Mouse (Mus musculus): ENCODE measurements around the gene Rhag.

The Rhag gene

GRCm38 (mm10) chr17:40810934-40811333 lies at the start of gene Rhag:
Gene Rhag (plus strand): TSS chr17:40811126.
- no peak for DNase-seq (ENCODE audit: low spot score in 2 of 2)

DNA sequence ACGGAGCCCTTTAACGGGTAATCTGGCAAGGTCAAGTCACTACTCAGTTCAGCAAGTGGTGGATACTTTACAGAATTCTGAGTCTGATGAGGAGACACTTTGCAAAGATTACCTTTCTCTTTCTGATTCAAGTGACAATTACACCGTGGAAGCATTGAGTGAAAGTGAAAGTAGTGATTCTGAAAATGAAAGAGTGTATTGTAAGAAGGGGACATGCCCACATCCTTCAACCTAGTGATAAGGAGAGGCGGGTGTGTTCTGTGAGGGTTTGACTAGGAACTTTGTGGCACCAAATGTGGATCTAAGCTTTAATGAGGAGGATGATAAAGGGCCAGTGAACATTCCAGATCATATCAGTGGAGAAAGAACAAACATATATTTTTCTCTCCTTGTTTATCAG lies 47.3 kb upstream of the Rhag start:
- no peak for DNase-seq (ENCODE audit: low spot score in 2 of 2)

GRCm38 (mm10) chr17:40767120-40767519 lies 43.8 kb upstream of the Rhag start:
- DNase-seq (ENCODE audit: low spot score in 2 of 2) = no peak

- DNase-seq (ENCODE audit: low spot score in 2 of 2) = no peak
Observed at GRCm38 (mm10) chr17:40789877-40790276, 21.0 kb upstream of the Rhag start.

GRCm38 (mm10) chr17:40793921-40794854 lies 16.7 kb upstream of the Rhag start:
- DNase-seq (ENCODE audit: low spot score in 2 of 2) = peak in 1 of 2 experiments; percentile 5

GRCm38 (mm10) chr17:40802707-40803340 lies 8.1 kb upstream of the Rhag start:
- DNase-seq (ENCODE audit: low spot score in 2 of 2) = no peak

DNA sequence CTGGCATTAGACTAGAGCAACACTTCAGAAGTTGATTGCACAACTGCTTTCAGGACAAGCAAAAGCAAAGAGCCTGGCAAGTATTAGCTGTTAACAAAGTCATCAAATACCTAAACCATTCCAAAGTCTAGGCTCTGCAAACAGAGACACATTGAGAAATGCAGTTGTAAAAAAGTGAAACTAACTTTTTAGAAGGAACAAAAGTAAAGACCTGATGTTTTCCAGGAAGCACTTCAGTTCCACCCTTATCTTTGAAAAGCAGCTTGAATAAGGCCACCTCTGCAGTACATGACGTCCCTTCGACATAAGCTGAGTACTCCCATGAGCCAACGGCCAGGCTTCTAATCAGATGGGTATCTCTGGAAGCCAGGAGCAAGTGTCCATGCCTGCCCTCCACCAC lies 4.4 kb upstream of the Rhag start:
- no peak for DNase-seq (ENCODE audit: low spot score in 2 of 2)

- no peak for DNase-seq (ENCODE audit: low spot score in 2 of 2)
Observed at GRCm38 (mm10) chr17:40806953-40807572, 3.9 kb upstream of the Rhag start, which contains the start of gene Crisp2. Gene Crisp2 (minus strand): TSS chr17:40807003.

DNA sequence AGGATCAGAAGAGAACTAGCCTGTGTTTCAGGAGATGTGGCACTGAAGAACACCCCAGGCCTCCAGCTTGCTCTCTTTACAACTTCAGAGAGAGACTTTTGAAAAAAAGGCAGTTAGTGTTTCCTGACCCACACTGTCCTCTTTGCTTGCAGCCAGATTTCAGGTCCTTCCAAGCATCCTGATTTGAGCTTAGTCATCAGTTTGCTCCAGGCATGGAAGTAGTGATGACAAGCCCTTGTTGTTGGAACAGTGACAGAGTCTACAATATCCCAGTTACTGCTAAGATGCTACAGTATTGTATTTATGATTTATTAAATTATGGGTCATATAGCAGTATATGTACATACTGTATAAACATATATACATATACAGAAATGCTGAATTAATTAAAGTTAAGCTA lies 2.9 kb upstream of the Rhag start:
- no peak for DNase-seq (ENCODE audit: low spot score in 2 of 2)

GRCm38 (mm10) chr17:40811560-40811959 lies 634 bp downstream of the Rhag start:
- no peak for DNase-seq (ENCODE audit: low spot score in 2 of 2)

DNA sequence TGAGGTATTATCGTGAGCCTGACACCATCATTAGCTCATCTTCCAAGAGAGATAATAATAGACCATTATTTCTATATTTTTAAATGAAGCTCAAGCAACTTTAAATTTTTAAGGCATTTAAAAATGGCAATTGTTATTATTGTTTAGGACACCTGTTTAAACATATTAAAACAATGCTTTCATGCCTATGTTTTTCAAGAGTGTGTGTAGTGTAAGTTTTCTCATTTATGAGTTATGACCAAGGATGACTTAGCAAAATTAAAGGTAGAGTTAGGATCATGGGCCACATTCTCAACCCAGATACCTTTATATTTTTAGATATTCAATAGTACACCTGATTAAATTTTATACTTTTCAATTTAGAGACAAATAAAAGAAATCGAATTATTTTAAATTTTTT lies 1.3 kb downstream of the Rhag start:
- no peak for DNase-seq (ENCODE audit: low spot score in 2 of 2)

DNA sequence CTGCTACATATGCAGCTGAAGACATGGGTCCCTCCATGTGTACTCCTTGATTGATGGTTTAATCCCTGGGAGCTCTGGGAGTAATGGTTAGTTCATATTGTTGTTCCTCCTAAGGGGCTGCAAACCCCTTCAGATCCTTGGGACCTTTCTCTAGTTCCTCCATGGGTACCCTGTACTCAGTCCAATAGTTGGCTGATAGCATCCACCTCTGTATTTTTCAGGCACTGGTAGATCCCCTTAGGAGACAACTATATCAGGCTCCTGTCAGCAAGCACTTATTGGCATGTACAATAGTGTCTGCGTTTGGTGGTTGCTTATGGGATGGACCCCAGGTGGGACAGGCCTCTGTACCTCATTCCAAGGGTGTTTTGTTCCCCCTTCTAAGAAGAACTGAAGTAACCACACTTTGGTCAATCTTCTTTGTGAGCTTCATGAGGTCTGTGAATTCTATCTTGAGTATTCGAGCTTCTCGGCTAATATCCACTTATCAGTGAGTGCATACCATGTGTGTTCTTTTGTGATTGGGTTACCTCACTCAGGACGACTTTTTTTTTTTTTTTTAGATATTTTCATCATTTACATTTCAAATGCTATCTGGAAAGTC lies 6.5 kb downstream of the Rhag start:
- no peak for DNase-seq (ENCODE audit: low spot score in 2 of 2)

DNA sequence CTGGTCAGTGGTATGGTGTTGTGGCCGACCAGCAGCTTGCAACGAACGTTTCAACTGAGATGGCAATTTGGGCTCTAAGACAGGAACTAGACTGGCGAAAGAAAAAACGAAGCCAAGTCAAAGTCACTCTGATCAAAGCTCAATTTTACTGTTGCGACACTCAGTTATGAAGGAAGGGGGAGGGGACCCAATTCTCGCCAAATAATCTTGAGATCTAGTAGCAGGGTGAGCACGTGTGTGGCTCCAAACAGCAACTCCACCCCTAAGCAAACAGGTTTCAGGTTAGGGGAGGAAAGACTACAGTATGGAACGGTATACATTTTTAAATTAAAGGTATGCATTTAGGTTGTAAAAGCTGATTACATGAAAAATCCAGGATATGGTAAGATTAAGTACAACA lies 10.6 kb downstream of the Rhag start:
- DNase-seq (ENCODE audit: low spot score in 2 of 2) = no peak

DNA sequence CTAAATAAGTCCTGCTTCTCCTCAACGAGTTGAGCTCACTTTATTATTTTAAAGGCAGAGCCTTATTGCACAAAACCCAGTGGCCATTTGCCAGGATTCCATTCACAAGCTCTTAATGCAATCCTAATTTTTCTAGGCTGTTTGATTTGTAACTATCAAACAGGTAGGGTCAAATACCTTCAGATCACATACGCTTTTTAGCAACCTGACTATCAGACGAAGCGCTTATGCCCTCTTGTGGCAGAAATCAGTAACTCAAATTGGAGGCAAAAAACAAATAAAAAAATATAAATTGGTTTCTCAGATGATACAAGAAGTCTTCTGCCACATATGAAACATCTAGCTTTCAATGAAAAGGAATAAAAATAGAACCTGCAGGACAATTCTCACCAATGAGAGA lies 12.9 kb downstream of the Rhag start:
- DNase-seq (ENCODE audit: low spot score in 2 of 2) = no peak

- DNase-seq (ENCODE audit: low spot score in 2 of 2) = no peak
Observed at GRCm38 (mm10) chr17:40824549-40824948, 13.6 kb downstream of the Rhag start.

DNA sequence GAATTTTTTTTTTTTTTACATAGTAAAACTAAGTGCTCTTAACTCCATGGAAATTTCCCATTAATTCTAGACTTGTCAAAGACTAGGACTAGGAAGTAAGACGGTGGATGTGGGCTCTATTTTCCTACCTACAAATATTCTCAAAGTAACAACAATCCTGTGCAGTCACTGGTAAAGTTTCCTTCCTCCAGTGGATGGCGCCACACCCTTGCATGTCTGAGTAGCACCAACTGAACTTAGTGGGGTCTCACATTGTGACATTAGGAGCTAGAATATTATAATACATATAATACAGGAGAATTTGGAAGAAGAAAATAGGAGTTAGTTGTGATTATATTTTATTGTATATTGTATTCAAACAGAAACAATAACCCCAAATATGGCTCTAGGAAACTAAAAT lies 20.9 kb downstream of the Rhag start:
- DNase-seq (ENCODE audit: low spot score in 2 of 2) = no peak

DNA sequence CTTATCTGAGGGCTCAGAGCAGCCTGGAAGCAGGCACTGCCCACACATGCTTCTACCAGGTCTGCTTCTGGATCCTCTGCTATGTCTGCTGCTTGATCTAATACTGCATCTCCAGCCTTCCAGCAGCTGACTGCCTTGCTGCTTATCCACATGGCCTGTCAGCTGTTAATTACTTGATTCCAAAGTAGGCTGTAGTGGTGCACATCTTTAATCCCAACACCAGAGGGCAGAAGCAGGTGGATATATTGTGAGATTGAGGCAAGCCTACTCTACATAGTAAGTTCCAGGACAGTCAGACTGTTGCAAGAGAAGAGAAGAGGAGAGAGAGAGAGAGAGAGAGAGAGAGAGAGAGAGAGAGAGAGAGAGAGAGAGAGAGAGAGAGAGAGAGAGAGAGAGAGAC lies 26.4 kb downstream of the Rhag start:
- DNase-seq (ENCODE audit: low spot score in 2 of 2) = no peak

GRCm38 (mm10) chr17:40855065-40855464 lies 44.1 kb downstream of the Rhag start:
- DNase-seq (ENCODE audit: low spot score in 2 of 2) = no peak

DNA sequence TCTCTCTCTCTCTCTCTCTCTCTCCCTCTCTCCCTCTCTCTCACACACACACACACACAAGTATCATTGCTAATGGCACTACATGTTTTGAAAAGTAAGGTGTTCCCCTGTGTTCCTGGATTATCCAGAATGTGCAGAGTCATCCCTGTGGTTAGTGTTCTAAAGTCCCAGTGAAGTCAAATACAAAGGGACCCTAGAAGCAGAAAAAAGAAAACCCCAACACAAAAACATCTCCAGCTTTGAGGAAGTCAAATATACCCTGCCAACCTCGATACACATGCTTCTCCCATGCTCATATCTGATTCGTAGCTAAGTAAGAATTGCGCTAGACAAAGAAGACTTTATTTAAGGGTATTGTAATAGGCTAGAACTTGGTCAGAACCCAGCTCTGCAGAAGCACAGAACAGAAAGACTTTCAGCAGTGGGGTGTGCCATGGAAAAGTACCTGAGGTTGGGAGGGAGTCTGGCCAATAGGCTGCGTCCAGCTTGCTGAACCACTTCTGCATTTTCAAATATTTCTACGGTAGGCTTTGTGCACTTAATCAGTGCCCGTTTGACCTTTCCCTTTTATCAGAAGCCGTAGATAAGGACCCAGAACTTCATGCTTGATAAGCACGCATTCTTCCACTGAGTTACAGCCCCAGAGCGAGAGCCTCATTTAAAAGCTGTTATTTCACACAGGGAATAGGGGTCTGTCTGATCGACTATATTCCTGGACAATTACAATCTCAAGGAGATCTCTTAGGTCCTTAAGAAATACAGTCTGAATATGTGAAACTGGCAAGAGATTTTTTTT lies 58.2 kb downstream of the Rhag start:
- no peak for DNase-seq (ENCODE audit: low spot score in 2 of 2)

GRCm38 (mm10) chr17:40872626-40873025 lies 61.7 kb downstream of the Rhag start:
- no peak for DNase-seq (ENCODE audit: low spot score in 2 of 2)

DNA sequence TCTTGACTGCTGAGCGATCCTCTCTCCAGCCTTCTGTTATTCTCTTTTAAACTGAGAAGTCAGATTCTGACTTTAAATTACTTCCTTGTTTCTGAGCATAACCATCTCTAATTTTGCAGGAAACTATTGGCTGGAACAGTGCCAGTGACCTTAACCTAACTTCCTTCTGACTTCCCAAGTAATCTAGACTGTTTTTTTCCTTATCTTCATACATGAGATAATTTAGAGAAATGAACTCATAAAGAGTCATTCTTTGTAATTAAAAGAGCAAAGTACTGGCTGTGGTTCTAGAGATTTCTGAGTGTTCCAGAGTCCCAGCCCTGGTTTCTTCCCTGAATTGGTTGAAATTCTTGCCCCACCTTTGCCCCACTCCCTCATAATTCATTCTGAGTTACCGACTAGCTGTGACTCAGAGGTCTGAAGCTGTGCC lies 62.7 kb downstream of the Rhag start:
- no peak for DNase-seq (ENCODE audit: low spot score in 2 of 2)
